Mouse (Mus musculus) right cerebral cortex, postnatal 25 days (tissue): Measurements from ENCODE around the gene Plcd4.
"Not testable (repeated sequence)": the region's sequence is repeated elsewhere in the genome, so short reads cannot be mapped to it uniquely, and the experiment has no call there.

Source experiments
- DNase-seq: peaks from one replicate; pipeline ENCODE4 v3.0.0; 2022

The Plcd4 gene

DNA sequence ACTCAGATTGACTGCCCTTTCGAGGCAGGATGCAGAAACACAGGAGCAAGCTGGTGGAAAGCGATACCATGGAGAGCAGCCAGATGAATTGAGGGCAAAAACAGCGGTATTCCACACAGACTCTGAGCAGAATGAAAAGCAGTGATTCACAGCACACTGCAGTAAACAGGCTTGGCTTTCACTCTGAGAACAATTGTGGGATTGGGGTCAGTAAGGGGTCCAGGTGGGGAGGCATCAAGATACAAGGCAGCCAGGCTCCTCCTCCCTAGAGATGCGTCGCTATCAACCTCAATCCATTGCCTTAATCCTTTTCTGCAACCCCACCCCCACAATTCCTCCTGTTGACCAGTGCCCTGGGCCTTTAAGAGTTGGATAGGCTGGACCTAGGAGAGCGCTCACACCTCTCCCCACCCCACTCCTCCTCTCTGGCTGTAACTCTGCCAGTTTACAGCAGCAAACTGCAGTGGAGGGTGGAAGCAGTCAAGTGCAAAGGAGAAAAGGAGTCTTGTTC, at the start of gene Plcd4:
Plcd4 (plus strand) TSS at position 438 of the 511 bp plus-strand sequence.
- peak; percentile 19 for DNase-seq

- DNase-seq = no peak
Observed at GRCm38 (mm10) chr1:74501106-74501505, 41.6 kb upstream of the Plcd4 start.

GRCm38 (mm10) chr1:74505393-74505720, 37.3 kb upstream of the Plcd4 start:
- DNase-seq = no peak

- DNase-seq = peak; percentile 100
Observed at GRCm38 (mm10) chr1:74505721-74506464, 36.8 kb upstream of the Plcd4 start, which contains the start of gene Cnot9. Cnot9 (plus strand) TSS chr1:74506058.

- no peak for DNase-seq
Observed at GRCm38 (mm10) chr1:74506471-74506881, 36.2 kb upstream of the Plcd4 start.

DNA sequence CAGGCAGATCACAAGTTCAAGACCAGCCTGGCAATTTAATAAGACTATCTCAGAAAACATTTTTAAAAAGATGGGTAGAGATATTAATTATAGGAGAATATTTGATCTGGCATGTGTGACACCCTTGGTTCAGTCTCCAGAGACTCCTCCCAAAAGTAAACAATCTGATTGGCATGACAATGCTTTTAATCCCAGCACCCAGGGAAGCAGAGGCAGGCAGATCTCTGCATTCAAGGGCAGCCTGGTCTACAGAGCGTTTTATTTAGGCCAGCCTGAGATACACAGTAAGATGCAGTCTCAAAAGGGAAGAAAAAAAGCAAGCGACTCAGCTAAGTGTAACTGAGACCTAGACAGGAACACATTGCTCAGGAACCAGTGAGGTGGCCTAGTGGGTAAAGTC, 34.9 kb upstream of the Plcd4 start:
- no peak for DNase-seq

DNA sequence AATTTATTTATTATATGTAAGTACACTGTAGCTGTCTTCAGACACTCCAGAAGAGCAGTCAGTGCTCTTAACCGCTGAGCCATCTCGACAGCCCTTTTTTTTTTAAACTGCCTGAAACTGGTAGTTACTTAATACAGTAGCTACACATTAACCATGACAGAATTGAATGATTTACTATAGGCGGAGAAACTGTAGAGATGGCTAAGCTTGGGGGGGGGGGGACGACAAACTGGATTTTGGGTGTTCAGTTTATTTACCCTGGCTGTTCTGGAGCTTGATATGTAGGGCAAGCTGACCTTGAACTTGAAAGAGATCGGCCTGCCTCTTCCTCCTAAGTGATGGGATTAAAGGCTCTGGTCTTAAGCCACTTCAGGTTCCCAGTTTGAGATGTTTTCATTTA, 31.4 kb upstream of the Plcd4 start:
- no peak for DNase-seq

- DNase-seq = not testable (repeated sequence)
Observed at GRCm38 (mm10) chr1:74512999-74513398, 29.7 kb upstream of the Plcd4 start.

- DNase-seq = no peak
Observed at GRCm38 (mm10) chr1:74519875-74520274, 22.8 kb upstream of the Plcd4 start.

GRCm38 (mm10) chr1:74524746-74525145, 17.9 kb upstream of the Plcd4 start:
- no peak for DNase-seq

DNA sequence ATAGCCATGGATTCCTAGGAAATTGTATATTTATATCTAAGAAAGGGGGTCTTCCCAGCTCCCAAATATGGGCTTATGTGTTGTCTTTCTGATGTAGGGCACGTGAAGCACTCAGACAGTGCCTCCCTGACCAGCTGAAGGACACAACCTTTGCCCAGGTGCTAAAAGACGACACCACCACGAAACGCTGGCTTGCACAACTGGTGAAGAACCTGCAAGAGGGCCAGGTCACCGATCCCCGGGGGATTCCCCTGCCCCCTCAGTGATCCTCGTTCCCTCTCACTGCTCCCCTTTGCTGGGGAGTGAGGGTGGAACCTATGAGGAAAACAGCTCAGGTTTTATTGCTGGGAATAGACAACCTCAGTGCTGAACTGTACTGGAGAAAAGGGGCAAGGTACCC, 14.1 kb upstream of the Plcd4 start:
- no peak for DNase-seq

- DNase-seq = no peak
Observed at GRCm38 (mm10) chr1:74538650-74539049, 4.0 kb upstream of the Plcd4 start.

GRCm38 (mm10) chr1:74544184-74544583, 1.5 kb downstream of the Plcd4 start, which contains the start of gene Usp37:
Usp37 (minus strand) TSS chr1:74544284.
- DNase-seq = no peak

DNA sequence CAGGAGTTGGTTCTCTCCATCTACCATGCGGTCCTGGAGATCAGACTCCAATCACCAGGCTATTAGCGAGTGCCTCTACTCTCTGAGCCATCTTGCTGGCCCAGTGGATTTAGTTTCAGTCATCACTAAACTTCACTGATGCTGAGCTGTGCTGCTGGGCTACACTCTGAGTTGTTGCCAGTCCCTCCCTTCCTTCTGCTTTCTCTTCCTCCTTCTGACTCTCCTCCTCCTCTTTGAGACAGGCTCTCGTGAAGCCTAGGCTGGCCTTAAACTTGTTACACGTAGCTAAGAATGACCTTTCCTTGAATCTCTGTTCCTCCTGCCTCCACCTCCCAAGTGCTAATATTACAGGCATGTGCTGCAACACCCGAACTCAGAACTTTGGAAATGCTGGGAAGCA, 16.4 kb downstream of the Plcd4 start:
- DNase-seq = no peak

GRCm38 (mm10) chr1:74565834-74566233, 23.1 kb downstream of the Plcd4 start:
- no peak for DNase-seq

DNA sequence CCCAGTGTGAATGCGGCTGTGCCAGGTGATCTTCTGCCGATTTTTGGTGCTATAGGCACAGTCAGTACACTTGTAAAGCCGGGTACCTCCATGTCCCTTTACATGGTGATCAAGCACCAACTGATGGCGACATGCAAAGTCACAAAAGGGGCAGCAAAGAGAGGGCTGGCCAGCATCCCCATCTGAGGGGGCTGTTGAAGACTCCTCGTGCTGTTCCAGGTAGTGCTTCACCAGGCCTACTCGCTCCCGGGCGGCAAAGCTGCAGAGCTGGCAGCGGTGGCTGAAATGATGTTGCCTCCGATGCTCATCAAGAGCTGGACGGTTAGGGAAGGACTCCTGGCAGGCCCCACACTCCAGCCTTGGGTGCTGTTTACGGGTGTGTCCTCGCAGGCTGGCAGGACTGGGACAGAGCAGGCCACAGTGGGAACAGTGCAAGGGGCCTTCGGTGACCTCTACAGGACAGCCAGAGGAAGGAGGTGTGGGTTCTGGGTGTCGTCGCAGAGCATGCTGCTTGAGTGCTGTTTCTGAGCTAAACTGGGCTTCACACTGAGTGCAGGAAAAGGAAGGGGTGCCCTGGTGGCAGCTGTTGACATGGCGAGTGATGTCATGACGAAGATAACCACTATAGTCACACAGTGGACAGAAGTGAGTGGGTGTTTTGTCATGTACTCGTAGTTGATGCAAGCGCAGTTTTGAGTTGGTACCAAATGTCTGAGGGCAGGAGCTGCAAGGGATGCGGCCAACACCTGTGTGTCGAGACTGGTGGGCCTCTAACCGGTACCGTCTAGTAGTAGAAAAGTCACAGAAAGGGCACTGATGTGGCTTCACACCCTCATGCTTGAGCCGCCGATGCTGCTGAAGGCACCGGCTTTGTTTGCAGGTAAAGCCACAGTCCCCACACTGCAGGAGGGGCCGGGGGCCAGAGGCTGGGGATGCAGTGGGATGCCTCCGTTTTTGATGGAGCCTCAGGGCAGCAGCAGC, 27.3 kb downstream of the Plcd4 start:
- no peak for DNase-seq

GRCm38 (mm10) chr1:74582621-74583020, 39.9 kb downstream of the Plcd4 start:
- no peak for DNase-seq

DNA sequence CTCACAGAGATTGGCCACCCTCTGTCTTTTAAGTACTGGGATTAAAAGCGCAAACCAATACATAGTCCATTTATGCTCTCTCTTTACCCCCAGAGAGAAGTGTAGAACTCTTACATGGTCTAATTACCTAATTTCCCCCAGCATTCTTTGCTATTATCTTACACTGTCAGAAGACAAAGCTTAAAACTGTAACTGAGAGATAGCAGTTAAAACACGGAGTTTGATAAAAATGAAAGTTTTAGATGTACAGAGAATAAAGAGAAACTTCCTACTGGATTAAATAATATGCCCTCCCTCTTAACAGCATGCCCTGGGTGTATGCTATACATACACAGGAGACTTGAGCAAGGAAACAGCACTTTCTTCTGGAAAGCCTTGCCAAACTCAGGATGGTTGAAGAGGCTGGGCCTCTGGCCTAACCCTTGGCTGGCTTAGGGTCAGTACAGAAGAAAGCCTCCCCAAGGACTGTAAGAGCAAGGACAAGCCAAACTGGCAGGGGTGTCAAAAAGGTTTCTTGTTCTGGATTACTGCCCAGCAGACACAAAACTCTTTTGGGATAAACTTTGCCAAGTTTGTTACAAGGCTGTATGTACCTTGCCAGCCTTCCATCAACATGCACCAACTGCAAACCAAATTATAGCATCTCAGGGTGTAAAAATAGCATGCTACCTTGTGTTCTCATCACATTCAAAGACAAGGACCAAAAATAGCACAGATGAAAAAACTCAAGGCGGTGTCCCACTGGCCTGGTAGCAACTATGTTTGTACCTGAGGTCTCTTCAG, 42.1 kb downstream of the Plcd4 start:
- no peak for DNase-seq

GRCm38 (mm10) chr1:74587233-74587772, 44.6 kb downstream of the Plcd4 start:
- DNase-seq = peak; percentile 84

- DNase-seq = peak; percentile 98
Observed at GRCm38 (mm10) chr1:74587773-74588445, 45.2 kb downstream of the Plcd4 start, which contains the start of the genes Zfp142 and Bcs1l. Zfp142 (minus strand) TSS chr1:74588246. Bcs1l (plus strand) TSS chr1:74588289.

DNA sequence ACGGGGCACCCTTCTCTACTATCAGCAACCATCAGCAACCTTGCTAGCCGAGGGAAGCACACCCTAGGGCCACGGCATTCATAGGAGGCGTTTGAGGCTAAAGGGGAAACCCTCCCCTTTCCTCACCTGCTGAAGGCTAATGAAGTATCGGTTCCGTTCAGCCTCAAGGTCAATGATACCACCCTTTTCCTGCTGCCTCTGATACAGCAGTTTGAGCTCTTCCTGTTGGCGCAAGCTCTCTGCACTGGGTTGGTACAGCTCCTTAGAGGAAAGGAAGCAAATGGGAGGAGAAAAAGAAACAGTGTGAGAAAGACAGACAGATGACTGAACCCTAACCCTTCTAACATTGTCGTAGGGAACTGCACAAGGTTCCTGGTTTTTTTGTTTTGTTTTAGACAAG, 51.7 kb downstream of the Plcd4 start:
- DNase-seq = no peak
